Mouse (Mus musculus) CH12.LX (cell line): ENCODE measurements around the gene Nadsyn1. TPM values are rescaled to one million over a fixed set of nuclear protein-coding genes. Genes with fewer than 3 reads are reported as not detected.

ENCODE experiments used
- DNase-seq: peaks from one replicate; pipeline ENCODE4 v3.0.0-alpha.2; 2013; ENCODE audit errors: extremely low read depth
- H3K27ac ChIP-seq: 2 replicates; pipeline ENCODE4 v1.5.1; 2012; ENCODE audit warnings: low read depth, mild to moderate bottlenecking, control low read depth, moderate library complexity; ENCODE audit not compliant: insufficient read depth
- H3K27me3 ChIP-seq: replicated peaks from 2 replicates; pipeline ENCODE3; 2012; ENCODE audit warnings: inconsistent platforms
- H3K36me3 ChIP-seq, 2 experiments: replicated peaks in 1 of 2; 2 replicates each; pipeline versions ENCODE3 to v1.6.1; 2012; ENCODE audit warnings: inconsistent platforms in 1 of 2, low read length in 1 of 2, mild to moderate bottlenecking in 1 of 2, mixed read lengths in 1 of 2, moderate library complexity in 1 of 2; ENCODE audit not compliant: control insufficient read depth in 1 of 2, insufficient read depth in 1 of 2
- H3K4me1 ChIP-seq, 2 experiments: 2 replicates each; pipeline ENCODE4 v1.6.1; 2012; ENCODE audit warnings: inconsistent platforms in 1 of 2, moderate library complexity in 1 of 2; ENCODE audit not compliant: insufficient read depth in 2 of 2, control insufficient read depth in 1 of 2
- H3K4me2 ChIP-seq: 2 replicates; pipeline ENCODE4 v1.6.1; 2012; ENCODE audit warnings: low read depth, mild to moderate bottlenecking, control low read depth; ENCODE audit not compliant: poor library complexity, insufficient read depth, severe bottlenecking
- H3K4me3 ChIP-seq, 3 experiments: fragments of 150-350 bp in 1 of 3; sonication (generic) in 1 of 3; replicated peaks in 1 of 3; 2 replicates each; pipeline versions ENCODE3 to v1.5.1; 2011 to 2012; ENCODE audit warnings: low read depth in 2 of 3, low read length in 2 of 3, mild to moderate bottlenecking in 2 of 3, moderate library complexity in 2 of 3, control low read depth in 1 of 3, improper control_type of control experiment in 1 of 3, inconsistent platforms in 1 of 3, mixed read lengths in 1 of 3; ENCODE audit not compliant: poor library complexity in 1 of 3
- H3K79me2 ChIP-seq: replicated peaks from 2 replicates; pipeline ENCODE4 v1.6.1; 2012; ENCODE audit warnings: mild to moderate bottlenecking, moderate library complexity; ENCODE audit not compliant: control insufficient read depth, poor library complexity, insufficient read depth, severe bottlenecking; ENCODE audit errors: extremely low read depth
- H3K9ac ChIP-seq: 2 replicates; pipeline ENCODE4 v1.6.1; 2012; ENCODE audit warnings: low read depth, mild to moderate bottlenecking, control low read depth, moderate library complexity; ENCODE audit not compliant: insufficient read depth
- H3K9me3 ChIP-seq: replicated peaks from 2 replicates; pipeline ENCODE3; 2012; ENCODE audit warnings: low read length, inconsistent platforms, mixed read lengths
- BHLHE40 ChIP-seq: IDR thresholded peaks from 2 replicates; pipeline ENCODE4 v1.6.1; 2011; ENCODE audit warnings: mild to moderate bottlenecking, low read depth, low read length, improper control_type of control experiment
- CHD1 ChIP-seq: IDR thresholded peaks from 2 replicates; pipeline ENCODE4 v1.6.1; 2012; ENCODE audit warnings: low read depth, low read length, improper control_type of control experiment, inconsistent platforms
- E2F4 ChIP-seq: IDR thresholded peaks from 2 replicates; pipeline ENCODE4 v1.6.1; 2011; ENCODE audit warnings: low read depth, low read length, improper control_type of control experiment; ENCODE audit not compliant: insufficient replicate concordance
- ELF1 ChIP-seq: IDR thresholded peaks from 2 replicates; pipeline ENCODE4 v1.6.1; 2014; ENCODE audit warnings: low read depth, mild to moderate bottlenecking, inconsistent platforms, low read length, improper control_type of control experiment
- HCFC1 ChIP-seq: IDR thresholded peaks from 2 replicates; pipeline ENCODE4 v1.6.1; 2012; ENCODE audit warnings: low read depth, mild to moderate bottlenecking, inconsistent platforms, low read length, improper control_type of control experiment
- JUN ChIP-seq: IDR thresholded peaks from 2 replicates; pipeline ENCODE4 v1.6.1; 2011; ENCODE audit warnings: low read depth, mild to moderate bottlenecking, low read length, improper control_type of control experiment, moderate library complexity; ENCODE audit not compliant: insufficient read depth
- MAFK ChIP-seq: IDR thresholded peaks from 2 replicates; pipeline ENCODE4 v1.6.1; 2011; ENCODE audit warnings: low read length, improper control_type of control experiment; ENCODE audit not compliant: insufficient replicate concordance
- MAX ChIP-seq: IDR thresholded peaks from 2 replicates; pipeline ENCODE4 v1.6.1; 2011; ENCODE audit warnings: low read length, improper control_type of control experiment
- MAZ ChIP-seq: IDR thresholded peaks from 2 replicates; pipeline ENCODE4 v1.6.1; 2012; ENCODE audit warnings: low read depth, mild to moderate bottlenecking, inconsistent platforms, low read length, improper control_type of control experiment, moderate library complexity
- MEF2A ChIP-seq: IDR thresholded peaks from 2 replicates; pipeline ENCODE4 v1.6.1; 2014; ENCODE audit warnings: low read depth, mild to moderate bottlenecking, inconsistent platforms, low read length, improper control_type of control experiment, borderline replicate concordance
- MXI1 ChIP-seq: IDR thresholded peaks from 2 replicates; pipeline ENCODE4 v1.6.1; 2011; ENCODE audit warnings: mild to moderate bottlenecking, low read depth, low read length, improper control_type of control experiment
- NELFE ChIP-seq: IDR thresholded peaks from 2 replicates; pipeline ENCODE4 v1.6.1; 2011; ENCODE audit warnings: low read depth, low read length, improper control_type of control experiment
- PAX5 ChIP-seq: IDR thresholded peaks from 2 replicates; pipeline ENCODE4 v1.6.1; 2012; ENCODE audit warnings: low read length, inconsistent platforms, mixed read lengths
- RAD21 ChIP-seq: IDR thresholded peaks from 2 replicates; pipeline ENCODE4 v1.6.1; 2011; ENCODE audit warnings: low read depth, mild to moderate bottlenecking, low read length, improper control_type of control experiment, moderate library complexity
- RCOR1 ChIP-seq: conservative IDR thresholded peaks from 2 replicates; pipeline ENCODE4 v1.6.1; 2012; ENCODE audit warnings: low read depth, mild to moderate bottlenecking, inconsistent platforms, low read length, improper control_type of control experiment
- SIN3A ChIP-seq: IDR thresholded peaks from 2 replicates; pipeline ENCODE4 v1.6.1; 2012; ENCODE audit warnings: low read length, improper control_type of control experiment, inconsistent platforms
- SMC3 ChIP-seq: IDR thresholded peaks from 2 replicates; pipeline ENCODE4 v1.6.1; 2011; ENCODE audit warnings: low read depth, low read length, improper control_type of control experiment
- USF2 ChIP-seq: conservative IDR thresholded peaks from 2 replicates; pipeline ENCODE4 v1.6.1; 2011; ENCODE audit warnings: low read depth, low read length, improper control_type of control experiment
- ZC3H11A ChIP-seq: IDR thresholded peaks from 2 replicates; pipeline ENCODE4 v1.6.1; 2012; ENCODE audit warnings: low read depth, mild to moderate bottlenecking, inconsistent platforms, low read length, improper control_type of control experiment
- ZNF384 ChIP-seq: IDR thresholded peaks from 2 replicates; pipeline ENCODE4 v1.6.1; 2012; ENCODE audit warnings: low read depth, low read length, improper control_type of control experiment, inconsistent platforms
- dilution Hi-C: fragments of 300-500 bp; cut with MboI; formaldehyde crosslinking; loops from 2 replicates; pipeline ENCODE4 v1.14.3; 2020; ENCODE audit warnings: low sequenced_read_pairs; ENCODE audit not compliant: extremely low pct_unique_long_range_greater_than_20kb, extremely low pct_ligation_motif_present
- in situ Hi-C: fragments of 300-500 bp; cut with MboI; formaldehyde crosslinking; loops from 3 replicates; pipeline ENCODE4 v1.14.3; 2019; ENCODE audit warnings: low sequenced_read_pairs, low pct_ligation_motif_present, low pct_unique_long_range_greater_than_20kb, mixed read lengths
- polyA plus RNA-seq: library from polyadenylated mRNA; unstranded; fragments of >175 nt; gene quantifications from 2 replicates; pipeline ENCODE4 v1.2.1, GENCODE M21; 2012; ENCODE audit warnings: low read depth; ENCODE audit not compliant: insufficient read length
- total RNA-seq, 2 experiments: library from RNA; depleted of rRNA; stranded (reverse); fragments of 300-350 nt in 1 of 2; fragments of >200 nt in 1 of 2; gene quantifications; 2 replicates each; pipeline ENCODE4 v1.2.3; 2012 to 2014

The Nadsyn1 gene
- total and polyA plus RNA-seq, 3 experiments = 5.4 to 11.7 (median 8.6) TPM

DNA sequence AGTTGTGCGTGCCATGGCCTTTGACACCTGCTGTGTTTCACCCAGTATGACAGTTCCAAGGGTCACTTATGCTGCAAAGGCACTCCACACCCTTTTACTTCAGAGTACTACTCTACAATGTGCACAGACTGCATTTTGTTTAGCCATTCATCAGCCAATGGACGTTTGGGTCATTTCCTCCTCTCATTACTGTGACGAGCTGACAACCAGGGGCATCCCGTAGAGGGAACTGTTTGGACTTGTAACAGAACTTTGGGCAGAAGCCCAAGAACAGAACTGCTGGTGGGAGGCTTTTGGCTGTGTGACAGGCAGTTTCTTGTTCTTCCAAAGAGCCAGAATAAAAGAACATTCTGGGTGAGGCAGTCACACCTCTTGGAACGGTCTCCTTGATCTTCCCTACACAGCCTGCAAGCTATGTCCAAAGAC is 17.4 kb downstream of the Nadsyn1 start:
- TF ChIP-seq SIN3A = no peak
- no peak for TF ChIP-seq E2F4
- TF ChIP-seq CHD1 = no peak
- TF ChIP-seq MXI1 = no peak
- TF ChIP-seq ELF1 = no peak
- no peak for TF ChIP-seq NELFE
- no peak for TF ChIP-seq ZNF384
- no peak for TF ChIP-seq MAFK
- TF ChIP-seq RCOR1 = no peak
- TF ChIP-seq MEF2A = no peak
- no peak for TF ChIP-seq JUN
- H3K4me2 ChIP-seq = no peak overlapping the region
- H3K9ac ChIP-seq = no peak overlapping the region
- H3K27me3 ChIP-seq = no peaks in the 10 kb centered on the region
- H3K36me3 ChIP-seq = peaks cover 30 to 92% of the 10 kb centered on the region in 2 experiments
- H3K79me2 ChIP-seq = no peaks in the 10 kb centered on the region
- no peak overlapping the region for H3K27ac ChIP-seq
- DNase-seq = no peak
- in situ Hi-C loops = no loop called here
- H3K4me3 ChIP-seq = no peak overlapping the region
- dilution Hi-C loops = no loop called here
- H3K9me3 ChIP-seq = no peaks in the 10 kb centered on the region
- no peaks in the 10 kb centered on the region for H3K4me1 ChIP-seq

DNA sequence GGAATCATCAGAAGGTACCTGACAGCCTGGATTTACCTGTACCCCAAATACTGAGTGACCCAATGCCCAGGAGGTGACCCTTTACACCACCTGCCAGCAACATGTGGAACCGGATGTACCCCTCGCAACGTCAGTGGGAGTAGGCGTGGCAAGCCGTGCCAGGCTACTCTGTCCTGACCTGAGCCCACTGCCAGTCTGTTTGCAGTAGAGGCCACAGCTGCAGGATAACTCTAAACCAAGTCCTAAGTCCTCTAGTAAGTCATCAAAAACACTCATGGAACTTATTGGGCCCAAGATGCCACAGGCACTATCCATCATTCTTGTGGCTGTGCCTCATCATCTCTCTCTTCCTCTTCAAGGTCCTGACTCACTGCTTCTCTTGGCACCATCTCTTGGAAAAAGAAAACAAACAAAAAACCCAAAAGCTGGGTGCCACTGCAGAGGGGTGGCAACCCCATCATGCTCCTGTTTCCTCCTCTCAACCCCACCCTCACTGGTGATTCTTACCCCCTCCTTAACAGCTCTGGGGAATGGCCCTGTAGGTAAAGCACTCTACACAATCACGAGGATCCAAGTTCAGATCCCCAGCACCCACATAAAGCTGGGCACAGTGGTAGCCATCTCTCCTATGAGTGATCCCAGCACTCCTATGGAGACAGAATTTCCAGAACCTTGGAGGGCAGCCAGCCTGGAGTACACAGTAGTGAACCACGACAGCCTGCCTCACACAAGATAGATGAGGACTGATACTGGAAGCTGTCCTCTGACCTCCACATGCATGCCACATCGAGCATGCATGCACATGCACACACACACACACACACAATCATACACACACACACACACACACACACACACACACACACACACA is 21.2 kb downstream of the Nadsyn1 start:
- Histone ChIP-seq H3K27me3 (no peaks in the 10 kb centered on the region), H3K4me2 (no peak overlapping the region), H3K4me1 (no peaks in the 10 kb centered on the region), H3K27ac (no peak overlapping the region), H3K36me3 (peaks cover 47 to 92% of the 10 kb centered on the region in 2 experiments)
- dilution Hi-C loops (no loop called here), in situ Hi-C loops (no loop called here)
- no peak for DNase-seq
- TF ChIP-seq SMC3 (no peak), HCFC1 (no peak), USF2 (no peak), PAX5 (no peak), ZC3H11A (no peak), RAD21 (no peak), BHLHE40 (no peak), MAZ (no peak), MAX (no peak)
- TF ChIP-seq, all 38 proteins: peak for 0
- H3K9ac ChIP-seq = no peak overlapping the region
- no peak overlapping the region for H3K4me3 ChIP-seq
- H3K79me2 ChIP-seq = no peaks in the 10 kb centered on the region
- H3K9me3 ChIP-seq = no peaks in the 10 kb centered on the region
